Mouse (Mus musculus): ENCODE measurements around the gene Sgcd. TPM values are rescaled to one million over a fixed set of nuclear protein-coding genes. Genes with fewer than 3 reads are reported as not detected.

Sgcd gene
- polyA plus RNA-seq, 1 experiment from 2014 or later = 5.3 TPM

GRCm38 (mm10) chr11:47082517-47082916 is 906.3 kb downstream of the Sgcd start:
- Histone ChIP-seq H3K27ac (replicated peaks; ENCODE audit: low read depth, low read length) (no peak overlapping the region), H3K9ac (ENCODE audit: low read length) (no peak overlapping the region), H3K4me2 (ENCODE audit: low read depth, severe bottlenecking) (no peak overlapping the region), H3K4me1 (ENCODE audit: control insufficient read depth, insufficient read depth, low read length) (no peaks in the 10 kb centered on the region), H3K4me3 (ENCODE audit: low read depth, low read length) (no peak overlapping the region), H3K9me3 (ENCODE audit: control insufficient read depth, low read length) (no peaks in the 10 kb centered on the region), H3K27me3 (ENCODE audit: control insufficient read depth, insufficient read depth, low read length) (no peaks in the 10 kb centered on the region), H3K36me3 (ENCODE audit: control insufficient read depth, insufficient read depth, low read length) (no peaks in the 10 kb centered on the region)
- DNase-seq (ENCODE audit: low spot score) (no peak), ATAC-seq (ENCODE audit: insufficient number of reproducible peaks, low FRiP score, low TSS enrichment, low read depth) (no peak)
- WGBS = 93% methylated on average over 1 of the region's 1 CpGs

DNA sequence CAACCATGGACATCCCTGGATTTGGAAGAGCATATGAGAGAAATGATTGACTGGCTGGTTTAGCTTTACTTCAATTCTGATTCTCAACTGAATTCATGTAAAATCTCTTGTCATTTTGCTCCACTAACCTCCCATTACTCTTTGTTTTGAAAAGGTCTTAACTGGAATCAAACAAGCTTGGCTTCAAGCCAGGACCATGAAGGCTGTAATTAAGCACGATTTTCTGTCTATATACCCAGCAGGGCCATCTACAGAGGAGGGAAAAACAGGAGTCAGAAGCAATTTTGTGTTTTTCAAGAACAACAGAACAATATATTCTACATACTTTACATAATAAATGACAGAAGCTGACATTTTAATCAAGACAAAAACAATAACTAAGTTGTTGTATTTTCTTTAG is 915.2 kb downstream of the Sgcd start:
- ATAC-seq (ENCODE audit: insufficient number of reproducible peaks, low FRiP score, low TSS enrichment, low read depth) (no peak), DNase-seq (ENCODE audit: low spot score) (no peak)
- H3K27me3 ChIP-seq (ENCODE audit: control insufficient read depth, insufficient read depth, low read length) = no peaks in the 10 kb centered on the region
- no peaks in the 10 kb centered on the region for H3K36me3 ChIP-seq (ENCODE audit: control insufficient read depth, insufficient read depth, low read length)
- no peak overlapping the region for H3K4me2 ChIP-seq (ENCODE audit: low read depth, severe bottlenecking)
- no peak overlapping the region for H3K4me3 ChIP-seq (ENCODE audit: low read depth, low read length)
- H3K4me1 ChIP-seq (ENCODE audit: control insufficient read depth, insufficient read depth, low read length) = no peaks in the 10 kb centered on the region
- 72% methylated on average over 1 of the region's 1 CpGs for WGBS
- H3K9ac ChIP-seq (ENCODE audit: low read length) = no peak overlapping the region
- no peak overlapping the region for H3K27ac ChIP-seq (replicated peaks; ENCODE audit: low read depth, low read length)
- no peaks in the 10 kb centered on the region for H3K9me3 ChIP-seq (ENCODE audit: control insufficient read depth, low read length)

DNA sequence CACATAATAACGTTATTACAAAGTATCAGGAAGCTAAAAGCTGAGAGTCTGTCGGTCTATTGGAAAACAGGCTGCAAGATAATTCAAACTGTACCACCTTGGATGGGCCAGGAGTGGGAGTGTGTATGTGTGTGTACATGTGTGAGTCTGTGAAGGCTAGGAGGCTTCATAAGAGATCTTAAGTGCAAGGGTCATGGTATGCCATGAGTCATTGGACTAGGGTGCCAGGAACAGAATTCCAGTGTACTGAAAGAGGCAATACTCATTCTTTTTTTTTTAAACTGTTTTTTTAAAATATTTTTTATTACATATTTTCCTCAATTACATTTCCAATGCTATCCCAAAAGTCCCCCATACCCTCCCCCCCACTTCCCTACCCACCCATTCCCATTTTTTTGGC is 917.6 kb downstream of the Sgcd start:
- H3K9me3 ChIP-seq (ENCODE audit: control insufficient read depth, low read length) = no peaks in the 10 kb centered on the region
- no peak overlapping the region for H3K9ac ChIP-seq (ENCODE audit: low read length)
- 87% methylated on average over 2 of the region's 2 CpGs for WGBS
- no peaks in the 10 kb centered on the region for H3K4me1 ChIP-seq (ENCODE audit: control insufficient read depth, insufficient read depth, low read length)
- H3K4me3 ChIP-seq (ENCODE audit: low read depth, low read length) = no peak overlapping the region
- ATAC-seq (ENCODE audit: insufficient number of reproducible peaks, low FRiP score, low TSS enrichment, low read depth) (no peak), DNase-seq (ENCODE audit: low spot score) (no peak)
- H3K27me3 ChIP-seq (ENCODE audit: control insufficient read depth, insufficient read depth, low read length) = no peaks in the 10 kb centered on the region
- no peak overlapping the region for H3K27ac ChIP-seq (replicated peaks; ENCODE audit: low read depth, low read length)
- no peaks in the 10 kb centered on the region for H3K36me3 ChIP-seq (ENCODE audit: control insufficient read depth, insufficient read depth, low read length)
- no peak overlapping the region for H3K4me2 ChIP-seq (ENCODE audit: low read depth, severe bottlenecking)

DNA sequence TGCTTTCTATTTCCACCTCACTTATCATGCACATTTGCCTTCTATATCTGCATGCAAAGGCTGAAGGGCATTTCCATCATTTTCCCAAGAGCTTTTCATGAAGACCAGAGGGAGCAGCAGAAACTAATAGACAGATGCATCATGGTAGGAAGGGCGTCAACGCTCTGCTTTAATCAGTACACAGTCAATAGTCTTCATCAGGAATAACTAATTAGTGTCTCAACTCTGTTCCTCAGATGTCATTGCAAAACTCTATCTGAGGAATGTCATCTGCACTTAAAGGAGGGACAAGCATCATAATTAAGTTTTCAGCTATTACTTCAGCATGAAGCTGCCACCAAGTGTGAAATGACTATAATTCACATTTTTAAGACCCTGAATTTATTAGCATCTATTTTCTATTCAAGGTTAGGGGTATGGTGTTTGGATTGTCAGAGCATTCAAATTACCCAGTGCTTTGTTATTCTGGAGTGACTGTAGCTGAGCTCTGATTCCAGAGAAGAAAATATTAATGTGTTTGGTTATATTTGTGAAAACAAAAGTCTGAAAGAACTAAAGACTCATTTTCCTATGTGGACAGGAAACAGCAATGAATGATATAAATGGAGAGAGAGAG is 918.9 kb downstream of the Sgcd start:
- no peak overlapping the region for H3K9ac ChIP-seq (ENCODE audit: low read length)
- H3K36me3 ChIP-seq (ENCODE audit: control insufficient read depth, insufficient read depth, low read length) = no peaks in the 10 kb centered on the region
- H3K4me2 ChIP-seq (ENCODE audit: low read depth, severe bottlenecking) = no peak overlapping the region
- DNase-seq (ENCODE audit: low spot score) = no peak
- 82% methylated on average over 2 of the region's 2 CpGs for WGBS
- no peak overlapping the region for H3K4me3 ChIP-seq (ENCODE audit: low read depth, low read length)
- H3K27ac ChIP-seq (replicated peaks; ENCODE audit: low read depth, low read length) = no peak overlapping the region
- H3K27me3 ChIP-seq (ENCODE audit: control insufficient read depth, insufficient read depth, low read length) = no peaks in the 10 kb centered on the region
- no peak for ATAC-seq (ENCODE audit: insufficient number of reproducible peaks, low FRiP score, low TSS enrichment, low read depth)
- H3K9me3 ChIP-seq (ENCODE audit: control insufficient read depth, low read length) = no peaks in the 10 kb centered on the region
- H3K4me1 ChIP-seq (ENCODE audit: control insufficient read depth, insufficient read depth, low read length) = no peaks in the 10 kb centered on the region

DNA sequence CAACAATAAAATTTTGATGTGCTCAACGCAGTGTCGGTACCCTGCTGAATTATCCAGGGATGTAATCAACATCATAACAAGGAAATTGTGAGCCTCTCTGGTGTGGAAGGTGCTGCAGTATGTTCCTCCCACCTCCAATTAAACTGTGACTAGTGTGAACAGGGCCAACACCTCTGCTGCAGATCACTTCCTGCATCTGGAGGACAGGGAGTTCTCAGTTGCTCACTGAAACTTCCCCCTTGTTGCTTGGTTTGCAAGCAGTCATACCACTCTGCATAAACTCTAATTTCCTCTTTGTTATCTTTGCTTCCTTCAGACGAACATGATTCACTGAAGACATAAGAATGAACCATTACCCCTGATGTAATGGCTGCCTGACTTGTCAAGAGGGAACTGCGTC is 925.1 kb downstream of the Sgcd start:
- 78% methylated on average over 4 of the region's 4 CpGs for WGBS
- no peak for ATAC-seq (ENCODE audit: insufficient number of reproducible peaks, low FRiP score, low TSS enrichment, low read depth)
- Histone ChIP-seq H3K9ac (ENCODE audit: low read length) (no peak overlapping the region), H3K4me1 (ENCODE audit: control insufficient read depth, insufficient read depth, low read length) (no peaks in the 10 kb centered on the region), H3K4me2 (ENCODE audit: low read depth, severe bottlenecking) (no peak overlapping the region), H3K27ac (replicated peaks; ENCODE audit: low read depth, low read length) (no peak overlapping the region), H3K27me3 (ENCODE audit: control insufficient read depth, insufficient read depth, low read length) (no peaks in the 10 kb centered on the region), H3K9me3 (ENCODE audit: control insufficient read depth, low read length) (no peaks in the 10 kb centered on the region), H3K4me3 (ENCODE audit: low read depth, low read length) (no peak overlapping the region), H3K36me3 (ENCODE audit: control insufficient read depth, insufficient read depth, low read length) (no peaks in the 10 kb centered on the region)
- no peak for DNase-seq (ENCODE audit: low spot score)

DNA sequence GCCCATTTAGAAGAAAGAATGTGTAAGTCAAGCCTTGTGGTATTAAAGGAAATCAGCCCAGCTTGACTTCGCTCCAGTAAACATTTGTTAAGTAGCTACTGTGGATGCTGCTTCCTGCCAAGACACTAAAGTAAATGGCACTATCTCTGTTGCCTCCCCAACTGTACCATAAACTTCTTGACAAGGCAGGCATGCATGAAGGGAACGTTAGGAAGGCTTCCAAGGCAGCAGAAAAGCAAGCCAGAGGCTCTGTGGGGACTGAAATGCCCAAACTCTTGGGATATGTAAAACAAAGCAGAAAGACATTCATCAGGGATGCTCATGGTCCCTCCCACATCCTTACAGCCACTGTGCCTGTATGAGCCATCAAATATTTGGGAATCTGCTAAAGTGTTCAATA is 938.4 kb downstream of the Sgcd start:
- Histone ChIP-seq H3K9me3 (ENCODE audit: control insufficient read depth, low read length) (no peaks in the 10 kb centered on the region), H3K36me3 (ENCODE audit: control insufficient read depth, insufficient read depth, low read length) (no peaks in the 10 kb centered on the region), H3K4me1 (ENCODE audit: control insufficient read depth, insufficient read depth, low read length) (no peaks in the 10 kb centered on the region), H3K9ac (ENCODE audit: low read length) (no peak overlapping the region), H3K4me3 (ENCODE audit: low read depth, low read length) (no peak overlapping the region), H3K27me3 (ENCODE audit: control insufficient read depth, insufficient read depth, low read length) (no peaks in the 10 kb centered on the region), H3K4me2 (ENCODE audit: low read depth, severe bottlenecking) (no peak overlapping the region), H3K27ac (replicated peaks; ENCODE audit: low read depth, low read length) (no peak overlapping the region)
- WGBS = 66% methylated on average over 2 of the region's 2 CpGs
- ATAC-seq (ENCODE audit: insufficient number of reproducible peaks, low FRiP score, low TSS enrichment, low read depth) (no peak), DNase-seq (ENCODE audit: low spot score) (no peak)

- Histone ChIP-seq H3K9ac (ENCODE audit: low read length) (no peak overlapping the region), H3K4me1 (ENCODE audit: control insufficient read depth, insufficient read depth, low read length) (no peaks in the 10 kb centered on the region), H3K9me3 (ENCODE audit: control insufficient read depth, low read length) (no peaks in the 10 kb centered on the region), H3K27me3 (ENCODE audit: control insufficient read depth, insufficient read depth, low read length) (no peaks in the 10 kb centered on the region), H3K27ac (replicated peaks; ENCODE audit: low read depth, low read length) (no peak overlapping the region), H3K4me3 (ENCODE audit: low read depth, low read length) (no peak overlapping the region), H3K4me2 (ENCODE audit: low read depth, severe bottlenecking) (no peak overlapping the region), H3K36me3 (ENCODE audit: control insufficient read depth, insufficient read depth, low read length) (no peaks in the 10 kb centered on the region)
- WGBS = 88% methylated on average over 4 of the region's 4 CpGs
- ATAC-seq (ENCODE audit: insufficient number of reproducible peaks, low FRiP score, low TSS enrichment, low read depth) (no peak), DNase-seq (ENCODE audit: low spot score) (no peak)
Measured at GRCm38 (mm10) chr11:47049756-47050155, 939.0 kb downstream of the Sgcd start.

DNA sequence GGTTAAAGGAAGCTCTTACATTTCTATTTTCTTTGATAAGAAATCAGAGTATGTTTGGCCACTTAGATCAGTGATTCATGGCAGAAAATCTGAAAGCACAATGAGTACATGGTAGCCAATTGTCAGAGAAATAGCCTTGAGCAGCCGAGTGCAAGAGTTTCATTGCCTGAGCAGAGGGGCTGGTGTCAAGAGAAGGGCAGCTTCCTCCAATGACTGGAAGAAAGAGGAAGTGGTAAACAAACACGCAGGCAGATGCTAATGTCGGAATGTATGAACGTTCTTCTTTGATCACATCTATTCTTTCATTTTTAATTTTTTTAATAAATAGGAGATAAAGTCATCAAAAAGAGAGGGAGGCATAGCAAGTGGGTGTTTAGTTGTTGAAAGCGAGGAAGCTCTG is 956.5 kb downstream of the Sgcd start:
- DNase-seq (ENCODE audit: low spot score) (no peak), ATAC-seq (ENCODE audit: insufficient number of reproducible peaks, low FRiP score, low TSS enrichment, low read depth) (no peak)
- H3K4me3 ChIP-seq (ENCODE audit: low read depth, low read length) = no peak overlapping the region
- no peaks in the 10 kb centered on the region for H3K27me3 ChIP-seq (ENCODE audit: control insufficient read depth, insufficient read depth, low read length)
- H3K4me2 ChIP-seq (ENCODE audit: low read depth, severe bottlenecking) = no peak overlapping the region
- WGBS = 82% methylated on average over 5 of the region's 5 CpGs
- H3K4me1 ChIP-seq (ENCODE audit: control insufficient read depth, insufficient read depth, low read length) = no peaks in the 10 kb centered on the region
- H3K9me3 ChIP-seq (ENCODE audit: control insufficient read depth, low read length) = no peaks in the 10 kb centered on the region
- H3K36me3 ChIP-seq (ENCODE audit: control insufficient read depth, insufficient read depth, low read length) = no peaks in the 10 kb centered on the region
- no peak overlapping the region for H3K9ac ChIP-seq (ENCODE audit: low read length)
- H3K27ac ChIP-seq (replicated peaks; ENCODE audit: low read depth, low read length) = no peak overlapping the region

GRCm38 (mm10) chr11:47020874-47021273 is 967.9 kb downstream of the Sgcd start:
- Histone ChIP-seq H3K36me3 (ENCODE audit: control insufficient read depth, insufficient read depth, low read length) (no peaks in the 10 kb centered on the region), H3K4me2 (ENCODE audit: low read depth, severe bottlenecking) (no peak overlapping the region), H3K9ac (ENCODE audit: low read length) (no peak overlapping the region), H3K4me1 (ENCODE audit: control insufficient read depth, insufficient read depth, low read length) (no peaks in the 10 kb centered on the region), H3K9me3 (ENCODE audit: control insufficient read depth, low read length) (no peaks in the 10 kb centered on the region), H3K27ac (replicated peaks; ENCODE audit: low read depth, low read length) (no peak overlapping the region), H3K27me3 (ENCODE audit: control insufficient read depth, insufficient read depth, low read length) (no peaks in the 10 kb centered on the region), H3K4me3 (ENCODE audit: low read depth, low read length) (no peak overlapping the region)
- no peak for DNase-seq (ENCODE audit: low spot score)
- WGBS = 41% methylated on average over 6 of the region's 6 CpGs
- ATAC-seq (ENCODE audit: insufficient number of reproducible peaks, low FRiP score, low TSS enrichment, low read depth) = no peak
